In genomic region chr1:165120349-165120898, GRCm38 (mm10) we compare ENCODE assay signal across 8 mouse cellular contexts. TPM values are rescaled to one million over a fixed set of nuclear protein-coding genes. Genes with fewer than 3 reads are reported as not detected.
DNase-seq lines count a peak whose midpoint lies in the region; ATAC-seq and TF ChIP-seq lines count a peak whose summit lies in the region.

No protein-coding gene starts in this region.

- ATAC-seq in cerebellum, adult (ENCODE audit: insufficient number of reproducible peaks, low FRiP score, low TSS enrichment) = peak; percentile 65
- ATAC-seq in forebrain, embryonic 13.5 days = peak; percentile 91
- 0 out of 2 replicates have a peak, but pooled peaks have one; percentile 49 for ATAC-seq in heart, postnatal 0 days (ENCODE audit: insufficient read depth, low read depth)
- peak; percentile 71 for ATAC-seq in liver, postnatal 0 days
- peak; percentile 87 for ATAC-seq in neural tube, embryonic 13.5 days (ENCODE audit: low read depth)

- TF ChIP-seq POLR2A in ES-Bruce4 (IDR thresholded peaks at IDR 0.05; ENCODE audit: insufficient read depth, low read length) = no peak

- H3K27ac ChIP-seq in ES-Bruce4 (ENCODE audit: insufficient read depth, low read length) = no peak overlapping the region
- H3K27ac ChIP-seq in forebrain, embryonic 13.5 days = no peak overlapping the region
- H3K27ac ChIP-seq in heart, postnatal 0 days (ENCODE audit: low read depth) = no peak overlapping the region
- H3K27ac ChIP-seq in liver, postnatal 0 days (ENCODE audit: low read depth) = no peak overlapping the region
- H3K27ac ChIP-seq in neural tube, embryonic 13.5 days (replicated peaks) = no peak overlapping the region

- H3K27me3 ChIP-seq in ES-Bruce4 (ENCODE audit: control insufficient read depth, insufficient read depth, low read length, poor library complexity, severe bottlenecking) = no peaks in the 10 kb centered on the region
- peaks cover 6% of the 10 kb centered on the region; the same call in 1 of the 2 replicates for H3K27me3 ChIP-seq in forebrain, embryonic 13.5 days
- peaks cover 3% of the 10 kb centered on the region; the same call in 1 of the 2 replicates for H3K27me3 ChIP-seq in heart, postnatal 0 days (ENCODE audit: control insufficient read depth, insufficient read depth, low read length)
- no peaks in the 10 kb centered on the region for H3K27me3 ChIP-seq in liver, postnatal 0 days (ENCODE audit: insufficient read depth, low read length)
- H3K27me3 ChIP-seq in neural tube, embryonic 13.5 days = peaks cover 12% of the 10 kb centered on the region; the same call in 1 of the 2 replicates

- WGBS in forebrain, embryonic 13.5 days = 22% methylated on average over 21 of the region's 21 CpGs
- 18% methylated on average over 21 of the region's 21 CpGs for WGBS in heart, postnatal 0 days
- whole genome bisulfite sequencing in liver, postnatal 0 days (ENCODE audit: insufficient replicate concordance) = 14% methylated on average over 21 of the region's 21 CpGs
- WGBS in neural tube, embryonic 13.5 days = 19% methylated on average over 21 of the region's 21 CpGs

- no peaks in the 10 kb centered on the region for H3K36me3 ChIP-seq in ES-Bruce4 (ENCODE audit: control insufficient read depth, insufficient read depth, low read length, poor library complexity, severe bottlenecking)
- no peaks in the 10 kb centered on the region for H3K36me3 ChIP-seq in forebrain, embryonic 13.5 days (ENCODE audit: poor library complexity, severe bottlenecking)
- H3K36me3 ChIP-seq in heart, postnatal 0 days (replicated peaks; ENCODE audit: control insufficient read depth, insufficient read depth, low read length) = no peaks in the 10 kb centered on the region
- no peaks in the 10 kb centered on the region for H3K36me3 ChIP-seq in liver, postnatal 0 days (replicated peaks; ENCODE audit: insufficient read depth, low read length)
- no peaks in the 10 kb centered on the region for H3K36me3 ChIP-seq in neural tube, embryonic 13.5 days

- DNase-seq in heart, postnatal 0 days (ENCODE audit: low spot score) = peak; percentile 73
- peak; percentile 87 to 94 for DNase-seq in kidney, postnatal 36 days
- DNase-seq in liver, postnatal 0 days = peak; percentile 91
- DNase-seq in telencephalon, adult 2 months (ENCODE audit: low read depth, low spot score) = peak; percentile 69

- no peak overlapping the region for H3K9ac ChIP-seq in ES-Bruce4 (ENCODE audit: low read depth, poor library complexity, severe bottlenecking)
- H3K9ac ChIP-seq in forebrain, embryonic 13.5 days = peak overlapping the region; percentile 21; the same call in 1 of the 2 replicates
- no peak overlapping the region for H3K9ac ChIP-seq in heart, postnatal 0 days (replicated peaks; ENCODE audit: low read depth, low read length)
- no peak overlapping the region for H3K9ac ChIP-seq in liver, postnatal 0 days (replicated peaks)
- no peak overlapping the region for H3K9ac ChIP-seq in neural tube, embryonic 13.5 days

- no peak overlapping the region for H3K4me3 ChIP-seq in ES-Bruce4 (ENCODE audit: low read depth, low read length)
- no peak overlapping the region for H3K4me3 ChIP-seq in forebrain, embryonic 13.5 days
- H3K4me3 ChIP-seq in heart, postnatal 0 days (ENCODE audit: low read depth, low read length) = no peak overlapping the region
- no peak overlapping the region for H3K4me3 ChIP-seq in liver, postnatal 0 days (ENCODE audit: low read depth, low read length)
- no peak overlapping the region for H3K4me3 ChIP-seq in neural tube, embryonic 13.5 days

- no peaks in the 10 kb centered on the region for H3K4me1 ChIP-seq in ES-Bruce4 (ENCODE audit: control insufficient read depth, insufficient read depth, low read length)
- H3K4me1 ChIP-seq in forebrain, embryonic 13.5 days = peaks cover 10% of the 10 kb centered on the region
- peaks cover 12% of the 10 kb centered on the region for H3K4me1 ChIP-seq in heart, postnatal 0 days (ENCODE audit: control insufficient read depth, insufficient read depth)
- 0 out of 2 replicates have a peak, but pooled peaks cover 1% of the 10 kb centered on the region for H3K4me1 ChIP-seq in liver, postnatal 0 days (ENCODE audit: insufficient read depth)
- peaks cover 11% of the 10 kb centered on the region for H3K4me1 ChIP-seq in neural tube, embryonic 13.5 days (replicated peaks)

- no peaks in the 10 kb centered on the region for H3K9me3 ChIP-seq in ES-Bruce4 (replicated peaks; ENCODE audit: control insufficient read depth, insufficient read depth, low read length, poor library complexity, severe bottlenecking)
- no peaks in the 10 kb centered on the region for H3K9me3 ChIP-seq in forebrain, embryonic 13.5 days (replicated peaks)
- H3K9me3 ChIP-seq in heart, postnatal 0 days (replicated peaks; ENCODE audit: control insufficient read depth, low read length) = no peaks in the 10 kb centered on the region
- no peaks in the 10 kb centered on the region for H3K9me3 ChIP-seq in liver, postnatal 0 days (ENCODE audit: low read length)
- H3K9me3 ChIP-seq in neural tube, embryonic 13.5 days = no peaks in the 10 kb centered on the region

- TF ChIP-seq CTCF in ES-Bruce4 (IDR thresholded peaks at IDR 0.05; ENCODE audit: low read depth, low read length) = peak; percentile 70
- peak; percentile 84 for TF ChIP-seq CTCF in heart, postnatal 0 days (IDR thresholded peaks at IDR 0.05; ENCODE audit: low read depth)
- peak; percentile 88 for TF ChIP-seq CTCF in liver, postnatal 0 days (IDR thresholded peaks at IDR 0.05; ENCODE audit: low read depth)

- peak overlapping the region; percentile 22; the same call in 1 of the 2 replicates for H3K4me2 ChIP-seq in forebrain, embryonic 13.5 days
- H3K4me2 ChIP-seq in heart, postnatal 0 days (ENCODE audit: low read depth, low read length) = peak overlapping the region; percentile 36; the same call in 1 of the 2 replicates
- H3K4me2 ChIP-seq in liver, postnatal 0 days (ENCODE audit: low read depth, low read length) = no peak overlapping the region
- H3K4me2 ChIP-seq in neural tube, embryonic 13.5 days = peak overlapping the region; percentile 16; the same call in 1 of the 2 replicates

- no peak for TF ChIP-seq EP300 in ES-Bruce4 (IDR thresholded peaks at IDR 0.05; ENCODE audit: insufficient read depth, low read depth, low read length)
- no peak for TF ChIP-seq EP300 in heart, postnatal 0 days (IDR thresholded peaks at IDR 0.05; ENCODE audit: low read depth)
- TF ChIP-seq EP300 in liver, postnatal 0 days (IDR thresholded peaks at IDR 0.05; ENCODE audit: low read depth) = no peak

RNA-seq across cellular contexts. Expression of gene Tbx19, which starts 40.1 kb away (rescaled TPM):
- polyA plus RNA-seq in ES-Bruce4 (2011; ENCODE audit: insufficient read depth, insufficient read length, low read depth, missing spikeins) = not detected in 2 replicates
- 0.10 and 0.24 TPM in 2 replicates for polyA plus RNA-seq in forebrain, embryonic 13.5 days (2015; fragmentation: Nextera tagmentation; extraction: Ambion mirVana)
- not detected in 2 replicates for total RNA-seq in heart, postnatal 0 days (2014; rRNA removed; ENCODE audit: low replicate concordance)
- not detected in 2 replicates for polyA plus RNA-seq in heart, postnatal 0 days (2015; fragmentation: Nextera tagmentation; extraction: Ambion mirVana)
- 0.04 and 0.06 TPM in 2 replicates for polyA plus RNA-seq in liver, postnatal 0 days (2015; fragmentation: Nextera tagmentation; extraction: Ambion mirVana)
- polyA plus RNA-seq in neural tube, embryonic 13.5 days (2015; fragmentation: Nextera tagmentation; extraction: Ambion mirVana) = not detected in 2 replicates
